Mouse (Mus musculus) heart, adult 9 months (tissue): ENCODE results near the gene Unc93a2.
A peak's percentile ranks its signal among the peaks of the same experiment; 100 is the strongest.
"Not testable (repeated sequence)": the region's sequence is repeated elsewhere in the genome, so short reads cannot be mapped to it uniquely, and the experiment has no call there.

ENCODE experiments used
- DNase-seq, 2 experiments: peaks; one replicate each; pipeline ENCODE4 v3.0.0; 2022; ENCODE audit warnings: low spot score in 2 of 2

Unc93a2 gene

DNA sequence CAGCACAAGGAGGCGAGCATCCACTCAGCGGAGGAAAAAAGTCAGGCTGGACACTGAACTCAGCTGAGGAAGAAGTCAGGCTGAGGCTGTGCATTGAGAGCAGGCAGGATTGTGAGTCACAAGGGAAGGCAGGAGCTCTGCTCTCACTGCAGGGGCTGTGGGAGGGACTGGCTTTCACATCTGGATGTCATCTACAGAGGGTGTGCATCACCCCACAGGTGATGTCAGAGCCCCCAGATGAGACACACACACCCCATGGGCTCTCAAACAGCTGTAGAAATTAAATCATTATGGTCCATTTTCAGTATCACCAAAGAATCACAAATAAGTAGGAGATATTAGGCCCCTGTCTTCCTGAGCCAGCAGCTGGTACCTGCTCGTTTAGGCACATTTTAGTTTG is at the start of gene Unc93a2:
Gene Unc93a2, minus strand, starts transcription at position 101 of the 400 bp plus-strand sequence.
- not testable (repeated sequence) for DNase-seq

DNA sequence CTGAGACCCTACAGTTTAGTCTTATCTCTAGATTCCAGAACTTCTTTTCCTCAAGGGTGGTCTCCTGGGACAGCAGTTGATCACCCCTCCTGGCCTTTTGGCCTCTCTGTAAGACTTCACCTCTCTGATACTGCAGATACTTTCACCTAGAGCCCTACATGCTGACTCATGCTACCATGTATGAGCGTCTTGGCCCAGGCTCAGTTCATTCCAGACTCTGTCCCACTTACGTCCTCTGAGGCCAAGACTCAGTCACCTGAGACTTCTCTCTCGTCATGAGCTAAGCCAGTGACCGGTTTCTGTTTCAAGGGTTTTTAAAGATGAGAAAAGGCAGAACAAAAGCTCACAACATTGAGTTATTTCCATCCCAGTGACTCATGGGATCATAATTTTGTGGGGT is 48.9 kb upstream of the Unc93a2 start:
- peak in 1 of 2 experiments; percentile 7 for DNase-seq

DNA sequence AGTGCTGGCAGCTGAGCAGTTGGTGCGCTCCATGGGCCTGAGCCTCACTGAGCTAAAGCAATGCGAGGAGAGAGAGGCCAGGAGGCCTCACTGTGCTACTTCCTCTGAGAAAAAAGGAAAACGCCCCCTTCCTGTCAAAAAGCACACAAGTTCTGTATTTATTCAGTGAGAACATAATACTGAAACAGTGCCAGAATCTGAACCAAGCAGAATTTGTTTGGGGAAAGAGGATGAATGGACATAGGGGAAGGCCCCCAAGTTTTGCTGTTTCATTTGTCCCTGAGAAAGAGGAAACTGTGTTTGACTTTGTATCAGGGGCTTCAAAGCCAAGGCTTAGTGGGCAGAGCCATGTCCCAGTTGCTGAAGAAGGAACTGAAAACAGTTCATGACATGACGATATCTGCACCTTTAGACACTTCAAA is 45.0 kb upstream of the Unc93a2 start:
- DNase-seq = peak; percentile 23 to 58

DNA sequence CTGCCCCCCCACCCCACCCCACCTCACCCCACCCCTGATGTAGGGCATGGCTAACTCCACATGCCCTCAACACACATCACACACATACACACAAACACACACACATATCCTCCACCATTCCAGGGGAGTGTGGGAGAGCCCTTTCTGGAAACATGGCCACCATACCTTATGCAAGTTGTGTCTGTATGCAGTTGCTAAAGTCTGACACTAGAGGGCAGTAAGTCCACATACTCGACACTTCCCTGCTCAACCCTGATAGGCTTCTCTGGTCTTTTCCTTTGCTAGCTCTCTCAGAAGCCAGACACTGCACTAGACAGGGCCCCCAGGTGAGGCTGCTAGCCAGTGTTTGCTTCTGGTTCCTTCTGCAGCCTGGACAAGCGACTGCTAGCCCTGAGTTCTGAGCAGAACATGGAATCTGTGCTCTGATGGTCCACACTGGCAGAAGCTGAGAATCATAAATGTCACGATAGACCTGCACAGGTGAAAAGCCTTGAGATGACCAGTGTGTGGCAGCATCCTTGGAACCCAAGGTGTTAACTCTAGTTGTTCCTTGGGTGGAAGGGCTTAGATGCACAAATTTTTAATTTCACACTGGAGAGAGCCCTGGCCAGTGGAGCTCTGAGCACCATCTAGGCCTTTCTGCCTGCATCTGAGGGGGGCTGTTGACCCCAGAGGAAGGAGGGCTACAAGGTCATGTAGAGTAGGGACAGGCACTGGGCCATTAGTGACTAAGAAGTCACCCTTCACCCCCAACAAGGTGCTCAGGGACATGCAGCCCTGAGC is 35.1 kb upstream of the Unc93a2 start:
- not testable (repeated sequence) for DNase-seq

DNA sequence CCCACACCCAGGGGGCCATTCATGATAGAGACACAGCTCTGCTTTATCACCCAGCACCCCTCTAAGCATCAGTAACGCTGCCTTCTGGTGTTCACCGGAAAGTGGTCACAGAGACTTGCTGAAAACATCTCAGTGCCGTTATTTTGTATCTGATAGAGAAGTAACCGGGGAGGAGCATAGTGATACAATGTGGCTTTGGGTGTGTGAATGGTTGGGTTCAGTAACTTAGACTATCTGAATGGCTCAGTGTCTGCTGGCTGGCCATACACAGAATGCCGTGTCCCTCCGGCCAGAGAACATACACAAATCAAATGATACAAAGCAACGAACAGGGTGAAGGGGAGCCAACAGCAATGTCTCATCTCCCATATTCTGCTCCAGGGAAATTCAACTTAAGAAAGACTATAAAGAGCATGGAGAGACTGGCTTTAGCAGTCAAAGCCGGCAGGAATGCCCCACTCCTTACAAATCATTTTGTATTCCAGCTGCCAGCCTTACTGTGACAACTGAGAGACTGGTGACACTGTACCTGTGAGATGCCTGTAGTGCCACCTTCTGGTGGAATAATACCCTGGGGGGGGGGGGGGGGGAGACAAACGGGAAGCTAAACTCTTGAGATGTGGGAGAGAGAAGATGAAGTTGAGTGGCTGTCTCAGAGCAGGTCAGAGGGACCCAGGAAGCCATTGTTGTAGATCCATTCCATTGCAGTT is 29.5 kb upstream of the Unc93a2 start:
- DNase-seq = not testable (repeated sequence)

DNA sequence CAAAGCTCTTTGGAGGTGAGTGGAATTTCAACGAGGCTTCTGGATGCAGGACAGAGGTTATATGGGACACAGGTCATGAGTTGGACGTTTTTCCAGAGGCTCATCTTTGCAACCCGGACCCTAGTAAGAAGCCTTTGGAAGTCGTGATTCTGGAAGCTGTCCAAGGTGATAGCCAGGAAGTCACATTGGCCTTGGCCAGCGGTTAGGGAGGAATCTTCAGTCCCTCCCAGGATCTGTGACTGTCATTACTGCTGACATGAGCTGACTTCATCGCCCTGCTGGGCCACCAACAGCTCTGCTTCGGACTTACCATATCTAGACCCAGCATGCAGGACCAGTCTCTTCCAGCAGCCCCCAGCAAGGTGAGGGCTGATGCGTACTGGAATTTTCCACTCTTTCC is 28.1 kb upstream of the Unc93a2 start:
- DNase-seq = not testable (repeated sequence)

DNA sequence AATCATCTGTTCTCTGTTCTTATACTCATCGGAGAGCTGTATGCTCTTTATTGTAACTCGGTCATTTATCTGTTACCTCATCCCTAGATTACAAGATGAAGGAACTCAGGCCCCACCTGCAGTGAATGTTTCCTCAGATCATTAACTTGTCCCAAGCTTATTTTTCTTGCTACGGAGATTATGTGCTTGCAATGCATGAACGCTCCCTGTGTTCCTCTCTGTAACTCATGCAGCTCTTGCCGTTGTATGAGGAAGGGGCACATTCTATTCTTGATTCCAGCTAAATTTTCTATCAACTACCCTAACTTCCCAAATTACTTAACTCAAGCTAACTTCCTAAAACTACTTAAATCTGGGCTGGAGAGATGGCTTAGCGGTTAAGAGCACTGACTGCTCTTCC is 14.5 kb upstream of the Unc93a2 start:
- not testable (repeated sequence) for DNase-seq

DNA sequence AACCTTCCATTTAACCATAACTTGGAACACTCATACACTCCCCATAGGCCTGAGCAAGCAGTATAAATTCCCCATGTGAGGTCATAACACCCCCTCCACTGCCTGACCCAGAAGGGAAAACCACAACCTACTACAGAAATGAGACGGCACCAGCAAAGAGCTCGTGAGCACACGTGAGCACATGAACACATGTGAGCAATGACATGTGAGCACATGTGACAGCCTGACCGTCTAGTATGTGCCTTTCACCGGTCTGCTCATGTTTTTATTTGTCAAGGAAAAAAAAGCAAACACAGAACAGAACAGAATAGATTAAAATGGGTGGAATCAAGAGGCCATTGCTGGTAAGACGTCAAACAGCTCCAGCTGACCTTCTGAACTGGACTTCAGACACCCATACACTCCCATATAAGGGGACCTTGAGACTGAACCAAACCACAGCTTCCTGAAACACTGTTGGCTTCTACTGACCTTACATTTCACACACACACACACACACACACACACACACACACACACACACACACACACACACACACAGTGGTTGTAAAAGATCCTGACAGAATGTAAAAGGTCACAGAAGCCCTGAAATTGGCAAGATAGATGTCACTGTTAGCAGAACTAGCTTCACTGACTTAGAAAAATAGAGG is 13.1 kb upstream of the Unc93a2 start:
- not testable (repeated sequence) for DNase-seq

DNA sequence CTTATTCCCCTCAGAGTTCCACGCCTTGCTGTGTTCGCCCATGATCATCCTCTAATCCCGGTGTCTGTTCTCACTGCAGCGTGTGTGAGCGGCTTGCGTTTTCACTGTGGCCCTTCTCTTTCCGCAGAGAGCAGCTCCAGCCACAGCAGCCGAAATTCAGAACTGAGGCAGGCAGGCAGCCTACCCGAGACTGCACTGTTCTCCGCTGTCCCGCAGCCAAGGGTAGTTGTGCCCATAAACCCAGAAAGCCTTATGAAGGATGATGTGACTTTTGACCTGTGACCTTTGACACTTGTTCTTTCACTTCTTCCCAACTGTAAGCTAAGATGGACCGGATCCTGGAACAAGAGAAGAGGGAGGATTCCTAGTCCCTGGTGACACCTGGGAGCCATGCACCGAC is 11.8 kb upstream of the Unc93a2 start:
- DNase-seq = not testable (repeated sequence)

DNA sequence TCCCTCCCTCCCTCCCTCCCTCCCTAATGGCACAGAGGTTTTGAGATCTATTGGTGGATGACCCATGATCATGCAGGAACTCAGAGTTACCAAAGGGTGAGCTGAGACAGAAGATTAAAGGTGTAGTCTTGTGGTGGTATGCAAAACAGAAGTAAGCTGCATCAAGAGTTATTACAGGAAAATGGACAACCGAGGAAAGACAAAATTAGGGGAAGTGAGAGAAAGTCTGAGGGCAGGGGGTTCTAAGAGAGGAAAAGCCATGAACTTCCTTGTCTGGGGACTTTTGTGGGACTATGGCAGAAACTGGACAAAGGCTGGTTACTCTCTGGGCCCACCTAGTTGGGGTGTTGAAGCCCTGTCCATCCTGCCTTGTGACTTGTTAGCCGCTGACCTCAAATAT is 11.0 kb upstream of the Unc93a2 start:
- DNase-seq = not testable (repeated sequence)

DNA sequence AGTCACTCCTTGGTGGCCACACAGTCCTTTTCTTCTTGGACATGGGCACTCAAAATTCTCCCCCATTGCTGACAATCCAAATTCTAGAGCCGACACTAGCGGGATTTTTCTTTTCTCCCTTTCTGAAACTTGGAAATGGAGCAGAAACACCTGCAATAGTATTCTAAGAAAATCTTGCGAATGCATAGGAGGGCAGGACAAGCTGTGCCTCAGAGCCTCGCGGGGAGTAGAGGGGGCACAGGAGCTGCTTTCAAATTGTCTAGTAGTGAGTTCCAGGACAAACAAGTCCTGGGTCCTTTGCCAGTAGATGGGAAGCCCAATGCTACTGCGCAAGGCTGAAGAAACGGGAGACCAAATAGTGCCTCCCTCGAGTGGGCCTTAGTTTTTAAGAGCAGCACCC is 10.4 kb upstream of the Unc93a2 start:
- DNase-seq = not testable (repeated sequence)

DNA sequence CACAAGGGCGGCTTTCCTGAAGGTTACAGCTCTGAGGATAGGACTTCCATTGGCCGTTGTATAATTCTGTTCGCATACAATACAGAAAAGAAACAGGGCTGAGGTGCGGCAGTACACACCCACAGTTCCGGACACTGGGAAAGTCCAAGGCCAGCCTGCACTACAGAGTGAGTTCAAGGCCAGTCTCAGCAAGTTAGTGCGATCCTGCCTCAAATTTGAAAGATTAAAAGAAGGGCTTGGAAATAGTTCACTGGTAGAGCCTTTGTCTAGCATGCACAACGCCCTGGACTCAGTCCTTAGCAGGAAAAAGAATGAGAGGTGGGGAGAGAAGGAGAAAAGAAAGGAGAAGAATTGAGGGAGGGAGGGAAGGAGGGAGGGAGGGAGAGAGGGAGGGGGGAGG is 9.9 kb upstream of the Unc93a2 start:
- DNase-seq = not testable (repeated sequence)

DNA sequence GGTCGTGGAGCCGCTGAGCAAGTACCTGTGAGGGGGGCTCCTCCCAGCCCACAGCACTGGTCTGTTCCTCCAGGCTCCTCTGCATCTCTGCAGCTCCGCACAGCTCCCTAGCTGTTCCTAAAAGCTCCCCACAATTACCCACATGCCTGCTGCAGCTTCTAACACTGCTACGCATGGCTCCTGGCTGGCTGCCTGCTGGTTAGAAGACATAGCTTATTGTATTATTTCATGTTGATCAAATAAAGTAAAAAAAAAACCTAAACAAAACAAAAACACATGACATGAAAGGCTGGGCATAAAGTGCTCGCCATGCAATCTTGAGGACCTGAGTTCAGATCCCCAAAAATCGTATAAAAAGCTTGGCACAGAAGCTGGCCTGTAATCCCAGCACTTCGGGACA is 4.6 kb upstream of the Unc93a2 start:
- DNase-seq = not testable (repeated sequence)

DNA sequence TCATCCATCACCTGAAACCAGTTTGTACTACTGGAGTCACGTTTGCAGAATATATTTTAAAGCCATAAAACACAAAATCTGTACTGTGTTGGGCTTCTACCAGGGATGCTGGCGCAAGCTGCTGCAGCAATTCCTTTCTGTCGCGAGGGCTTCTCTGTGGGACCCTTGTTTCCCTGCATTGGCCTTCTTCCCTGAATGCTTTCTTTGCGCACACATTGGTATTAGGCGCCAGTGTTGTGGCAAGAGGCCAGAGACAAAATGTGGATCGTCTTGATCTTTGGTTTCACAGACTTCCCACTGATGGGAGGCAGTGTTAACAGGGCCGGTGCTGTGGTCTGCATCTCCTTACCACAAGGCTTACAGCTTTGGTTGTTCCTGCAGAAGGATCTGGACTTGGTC is 3.7 kb upstream of the Unc93a2 start:
- not testable (repeated sequence) for DNase-seq

DNA sequence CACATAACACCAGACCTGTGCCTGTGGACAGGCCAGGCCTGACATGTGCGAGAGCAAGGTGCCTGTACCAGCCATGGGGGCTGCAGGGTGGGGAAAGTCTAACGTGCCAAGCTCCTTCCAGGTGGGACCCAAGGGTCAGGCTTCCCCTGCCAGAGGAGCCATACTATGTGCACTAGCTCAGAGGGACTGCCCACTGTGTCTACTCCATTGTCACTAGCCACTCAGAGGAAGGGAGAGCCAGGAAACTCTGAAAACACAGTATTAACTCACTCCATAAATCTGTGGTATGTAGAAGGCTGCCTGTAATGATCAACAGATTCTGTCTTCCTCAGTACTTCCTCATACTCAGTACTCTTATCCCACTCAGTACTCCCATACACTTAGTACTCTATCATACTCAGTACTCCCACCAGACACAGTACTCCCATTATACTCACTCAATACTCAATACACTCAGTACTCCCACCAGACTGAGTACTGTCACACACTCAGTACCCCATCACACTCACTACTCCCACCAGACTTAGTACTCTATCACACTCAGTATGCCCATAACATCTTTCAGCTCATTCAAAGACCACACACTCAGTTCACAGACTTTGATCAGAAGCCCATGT is 3.2 kb upstream of the Unc93a2 start:
- not testable (repeated sequence) for DNase-seq

DNA sequence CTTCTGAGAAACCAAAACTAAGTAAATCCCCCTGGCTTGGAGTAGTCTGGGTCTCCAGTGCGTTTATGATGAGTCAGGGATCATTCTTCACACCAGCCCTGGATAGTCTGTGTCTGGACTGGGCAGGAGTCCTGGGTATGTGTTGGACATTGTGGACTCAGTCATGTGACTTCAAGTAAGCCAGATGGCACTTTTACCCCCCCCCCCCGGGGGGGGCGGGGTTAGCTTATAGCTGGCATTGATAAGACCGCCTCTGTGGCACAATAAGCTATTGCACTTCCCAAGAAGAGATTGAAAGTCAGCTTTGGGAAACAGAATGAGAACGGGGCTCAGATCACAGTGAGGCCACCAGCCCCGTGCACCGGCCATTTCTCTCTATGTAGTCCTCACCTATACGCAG is 752 bp upstream of the Unc93a2 start:
- DNase-seq = not testable (repeated sequence)

DNA sequence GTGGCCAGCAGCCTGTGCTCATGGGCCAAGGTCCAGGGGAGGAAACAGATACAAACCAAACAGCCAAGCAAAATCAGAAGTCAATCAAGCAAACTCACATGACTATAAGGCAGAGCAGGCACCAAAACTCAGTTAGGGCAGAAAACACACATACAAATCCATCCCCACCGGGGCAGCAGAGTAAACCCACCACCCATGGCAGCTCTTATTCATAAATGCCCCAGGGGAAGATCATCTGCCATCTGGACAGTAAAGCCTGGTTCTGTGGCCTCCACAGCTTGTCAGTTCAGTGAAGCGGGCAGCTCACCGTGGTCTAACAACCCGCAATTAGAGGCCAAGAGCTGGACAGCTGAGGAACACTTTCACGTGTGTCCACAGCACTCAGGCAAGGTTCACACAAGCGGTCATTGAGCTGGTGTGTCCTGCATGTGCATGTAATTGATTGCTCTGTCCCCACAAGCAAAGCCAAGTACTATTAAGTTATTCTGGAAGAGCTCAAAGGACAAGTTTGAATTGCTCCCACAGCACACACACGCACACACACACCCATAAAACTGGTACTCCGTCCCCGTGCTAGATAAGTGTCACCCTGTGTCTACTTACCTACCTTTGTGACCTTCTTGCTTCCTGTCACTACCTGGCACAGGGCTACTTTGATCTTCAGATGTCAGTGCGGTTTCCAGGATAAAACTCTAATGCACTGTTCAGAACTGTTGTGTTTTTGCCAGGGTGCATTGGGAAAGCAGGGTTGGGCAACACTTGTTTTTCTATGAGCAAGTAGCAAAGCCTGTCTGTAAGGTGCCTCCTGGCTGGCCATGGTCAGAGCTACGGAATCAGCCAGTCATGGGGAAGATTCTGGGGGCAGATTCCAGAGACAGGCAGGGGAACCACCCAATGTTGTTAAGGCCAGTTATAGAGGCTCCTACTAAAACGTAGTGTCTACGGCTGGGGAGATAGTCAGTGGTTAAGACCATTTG is 1.8 kb downstream of the Unc93a2 start:
- DNase-seq = not testable (repeated sequence)

DNA sequence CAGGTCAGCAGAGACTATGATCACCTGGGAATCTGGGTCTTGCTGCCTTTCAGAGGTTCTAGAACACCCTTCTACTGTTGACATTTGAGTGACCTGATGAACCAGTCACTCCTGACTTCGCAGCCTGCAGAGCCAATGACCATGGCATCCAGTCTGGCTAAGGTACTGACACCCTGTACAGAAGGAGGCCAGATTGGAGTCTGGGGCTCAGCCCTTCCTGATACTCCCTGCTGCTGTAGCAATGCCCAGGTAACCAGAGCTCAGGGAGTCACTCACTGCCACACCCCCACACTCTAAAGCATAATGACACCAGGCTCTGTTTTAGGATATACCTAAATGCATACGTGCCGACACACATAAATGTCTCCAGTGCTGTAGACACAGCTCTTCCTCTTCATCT is 2.6 kb downstream of the Unc93a2 start:
- not testable (repeated sequence) for DNase-seq

DNA sequence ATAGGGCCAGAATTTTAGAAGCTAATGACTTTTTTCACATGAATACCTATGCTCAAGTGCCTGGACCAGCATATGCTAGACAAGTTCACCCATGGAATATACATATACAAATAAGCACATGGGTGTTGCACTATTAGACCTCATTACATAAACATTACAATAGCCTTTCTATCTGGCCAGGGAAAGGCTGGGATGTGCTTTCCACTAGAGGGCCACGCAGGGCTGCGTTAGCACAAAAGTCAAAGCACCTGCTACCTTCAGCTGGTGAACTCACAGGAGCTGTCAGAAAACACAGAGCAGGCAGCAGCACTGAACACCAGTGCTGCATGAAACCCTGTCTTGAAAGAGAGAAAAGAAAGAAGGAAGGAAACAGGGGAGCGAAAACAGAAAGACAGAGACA is 7.4 kb downstream of the Unc93a2 start:
- not testable (repeated sequence) for DNase-seq

DNA sequence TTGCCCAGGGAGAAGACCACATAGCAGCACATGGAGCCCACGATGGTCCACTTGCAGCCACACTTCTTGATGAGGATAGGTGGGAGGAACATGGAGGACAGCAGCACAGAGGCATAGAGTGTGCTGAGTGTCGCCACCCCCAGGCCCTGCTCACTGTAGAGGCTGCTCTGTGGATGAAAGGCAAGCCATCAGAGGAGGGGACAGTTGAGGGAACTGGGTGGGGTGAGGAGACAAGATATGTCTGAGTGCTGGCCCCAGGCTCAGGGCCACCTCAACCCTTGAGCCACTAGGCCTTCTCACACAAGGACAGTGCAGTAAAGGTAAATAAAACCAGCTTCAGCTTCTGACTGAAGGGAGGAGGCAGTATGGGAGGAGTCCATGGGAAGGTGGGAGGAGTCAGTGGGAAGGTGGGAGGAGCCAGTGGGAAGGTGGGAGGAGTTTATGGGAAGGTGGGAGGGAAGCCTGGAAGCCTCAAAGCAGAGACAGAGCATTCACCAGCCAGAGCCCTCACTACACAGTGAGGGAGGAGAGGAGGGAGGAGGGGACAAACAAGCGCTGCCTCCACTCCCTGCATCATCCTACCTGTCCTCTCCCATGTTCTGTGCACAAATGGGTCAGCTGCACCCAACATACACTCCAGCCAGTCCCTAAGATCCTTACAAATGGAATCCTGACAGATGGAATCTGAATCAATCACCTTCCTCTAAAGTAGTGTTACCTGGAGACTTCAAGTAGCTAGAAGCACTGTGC is 8.1 kb downstream of the Unc93a2 start:
- DNase-seq = not testable (repeated sequence)
